Mouse (Mus musculus) E14TG2a.4 (cell line): ENCODE data around the gene Luzp1.

Source experiments
- CTCF ChIP-seq: conservative IDR thresholded peaks from 2 replicates; pipeline ENCODE4 v1.5.1; 2014; ENCODE audit warnings: low read length
- POU5F1 ChIP-seq: IDR thresholded peaks from 2 replicates; pipeline ENCODE4 v1.6.1; 2014; ENCODE audit warnings: low read length, borderline replicate concordance

- no peak for TF ChIP-seq CTCF
- TF ChIP-seq POU5F1 = no peak
Measured at GRCm38 (mm10) chr4:136521898-136522297, 52.3 kb downstream of the Luzp1 start.
